Comparison of ENCODE assay signal across 7 mouse cellular contexts in the genomic region with DNA sequence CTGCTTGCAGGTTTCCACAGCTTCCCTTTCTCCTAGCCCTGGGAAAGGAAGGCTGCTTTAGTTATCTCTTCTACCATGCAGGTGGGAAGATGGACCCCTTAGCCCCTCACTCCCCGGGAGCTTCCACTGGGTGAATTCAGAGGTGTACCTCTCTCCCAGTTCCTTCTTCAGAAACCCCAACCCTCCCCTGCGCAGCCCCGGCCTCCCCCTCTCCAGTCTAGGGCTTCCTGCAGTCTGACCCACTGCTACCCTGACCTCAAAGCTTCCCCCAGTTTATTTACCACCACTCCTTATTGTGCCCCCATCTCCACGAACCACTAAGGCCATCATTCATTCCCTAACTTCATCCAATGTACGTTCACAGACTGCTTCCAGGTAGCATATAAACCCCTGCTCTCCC. TPM values are rescaled to one million over a fixed set of nuclear protein-coding genes. Genes with fewer than 3 reads are reported as not detected.
DNase-seq lines count a peak whose midpoint lies in the region; ATAC-seq and TF ChIP-seq lines count a peak whose summit lies in the region.

No protein-coding gene starts in this region.

- ATAC-seq in lung, embryonic 16.5 days (ENCODE audit: low read depth) = no peak
- no peak for ATAC-seq in forebrain, embryonic 12.5 days (ENCODE audit: low FRiP score)
- ATAC-seq in limb, embryonic 11.5 days (ENCODE audit: insufficient number of reproducible peaks, low FRiP score, low TSS enrichment, low read depth) = no peak
- no peak for ATAC-seq in CD4-positive, CD25-positive, alpha-beta regulatory T cell, adult 4 months

- DNase-seq in lung, postnatal 25 days (ENCODE audit: low spot score) = no peak
- DNase-seq in limb, embryonic 11.5 days (ENCODE audit: low spot score) = peak; percentile 28
- no peak for DNase-seq in urinary bladder, postnatal 36 days (ENCODE audit: low spot score in 2 of 2)

- WGBS in lung, embryonic 16.5 days = 9% methylated on average over 5 of the region's 5 CpGs
- 8% methylated on average over 5 of the region's 5 CpGs for WGBS in forebrain, embryonic 12.5 days
- WGBS in limb, embryonic 11.5 days = 7% methylated on average over 5 of the region's 5 CpGs
- WGBS in small intestine, adult 2 months = 25% methylated on average over 5 of the region's 5 CpGs

- peaks cover 46% of the 10 kb centered on the region for H3K4me1 ChIP-seq in lung, embryonic 16.5 days (replicated peaks; ENCODE audit: control insufficient read depth, insufficient read depth, low read length)
- H3K4me1 ChIP-seq in forebrain, embryonic 12.5 days = peaks cover 59% of the 10 kb centered on the region
- H3K4me1 ChIP-seq in limb, embryonic 11.5 days (ENCODE audit: control insufficient read depth, insufficient read depth, low read length) = peaks cover 44% of the 10 kb centered on the region
- H3K4me1 ChIP-seq in small intestine, adult 2 months (ENCODE audit: control insufficient read depth, insufficient read depth, insufficient read length, low read length) = peaks cover 10% of the 10 kb centered on the region

- no peaks in the 10 kb centered on the region for H3K36me3 ChIP-seq in lung, embryonic 16.5 days (ENCODE audit: control insufficient read depth, insufficient read depth, low read length)
- peaks cover under 1% of the 10 kb centered on the region; the same call in 1 of the 2 replicates for H3K36me3 ChIP-seq in forebrain, embryonic 12.5 days (replicated peaks)
- no peaks in the 10 kb centered on the region for H3K36me3 ChIP-seq in limb, embryonic 11.5 days (ENCODE audit: control insufficient read depth, insufficient read depth, low read length)
- no peaks in the 10 kb centered on the region for H3K36me3 ChIP-seq in small intestine, adult 2 months (ENCODE audit: control insufficient read depth, insufficient read depth, low read length)

- no peaks in the 10 kb centered on the region for H3K9me3 ChIP-seq in lung, embryonic 16.5 days (ENCODE audit: control insufficient read depth, low read length)
- H3K9me3 ChIP-seq in forebrain, embryonic 12.5 days = no peaks in the 10 kb centered on the region
- H3K9me3 ChIP-seq in limb, embryonic 11.5 days (ENCODE audit: control insufficient read depth, low read length) = no peaks in the 10 kb centered on the region

- peak overlapping the region; percentile 63 for H3K4me3 ChIP-seq in lung, embryonic 16.5 days (ENCODE audit: low read length)
- peak overlapping the region; percentile 72 for H3K4me3 ChIP-seq in forebrain, embryonic 12.5 days (replicated peaks)
- H3K4me3 ChIP-seq in limb, embryonic 11.5 days (ENCODE audit: low read depth, low read length) = peak overlapping the region; percentile 82
- H3K4me3 ChIP-seq in small intestine, adult 2 months (ENCODE audit: low read depth, low read length) = peak overlapping the region; percentile 75

- TF ChIP-seq CTCF in small intestine, adult 2 months (IDR thresholded peaks at IDR 0.05; ENCODE audit: extremely low read depth, insufficient read length, insufficient replicate concordance, low read depth, low read length) = no peak

- H3K9ac ChIP-seq in lung, embryonic 16.5 days (ENCODE audit: low read length) = peak overlapping the region; percentile 46
- H3K9ac ChIP-seq in forebrain, embryonic 12.5 days = peak overlapping the region; percentile 80
- H3K9ac ChIP-seq in limb, embryonic 11.5 days (ENCODE audit: low read length) = peak overlapping the region; percentile 92; the same call in 1 of the 2 replicates

- H3K27ac ChIP-seq in lung, embryonic 16.5 days (ENCODE audit: low read length) = no peak overlapping the region
- no peak overlapping the region for H3K27ac ChIP-seq in forebrain, embryonic 12.5 days
- H3K27ac ChIP-seq in limb, embryonic 11.5 days (replicated peaks; ENCODE audit: low read depth, low read length) = 0 out of 2 replicates have a peak overlapping the region, but pooled peaks have one; percentile 30
- H3K27ac ChIP-seq in small intestine, adult 2 months (ENCODE audit: insufficient read depth, low read depth, low read length) = no peak overlapping the region

- no peak for TF ChIP-seq POLR2A in small intestine, adult 2 months (IDR thresholded peaks at IDR 0.05; ENCODE audit: low read depth, low read length)

- H3K27me3 ChIP-seq in lung, embryonic 16.5 days (ENCODE audit: control insufficient read depth, insufficient read depth, low read depth, low read length) = no peaks in the 10 kb centered on the region
- peaks cover 22% of the 10 kb centered on the region for H3K27me3 ChIP-seq in forebrain, embryonic 12.5 days
- no peaks in the 10 kb centered on the region for H3K27me3 ChIP-seq in limb, embryonic 11.5 days (ENCODE audit: control insufficient read depth, insufficient read depth, low read length)
- H3K27me3 ChIP-seq in small intestine, adult 2 months (ENCODE audit: control insufficient read depth, insufficient read depth, low read length) = peaks cover 5% of the 10 kb centered on the region

- peak overlapping the region; percentile 87 for H3K4me2 ChIP-seq in lung, embryonic 16.5 days (ENCODE audit: low read depth, low read length)
- peak overlapping the region; percentile 94 for H3K4me2 ChIP-seq in forebrain, embryonic 12.5 days
- peak overlapping the region; percentile 77 for H3K4me2 ChIP-seq in limb, embryonic 11.5 days (ENCODE audit: low read depth, severe bottlenecking)

RNA-seq across cellular contexts. Expression of gene Grasp, which starts 0.4 kb away (rescaled TPM):
- 5.6 and 6.1 TPM in 2 replicates for polyA plus RNA-seq in lung, embryonic 16.5 days (2015; fragmentation: Nextera tagmentation; extraction: Ambion mirVana)
- 4.1 and 4.7 TPM in 2 replicates for polyA plus RNA-seq in forebrain, embryonic 12.5 days (2016; fragmentation: Nextera tagmentation; extraction: Ambion mirVana)
- 6.7 and 7.7 TPM in 2 replicates for polyA plus RNA-seq in limb, embryonic 11.5 days (2014; fragmentation: Nextera tagmentation; extraction: Ambion mirVana)
- polyA plus RNA-seq in small intestine, adult 2 months (2012; rRNA removed) = 7.3 and 8.5 TPM in 2 replicates
- under 1 TPM in 1 of 2 experiments, not detected in 1; 0.47 TPM for polyA plus RNA-seq in CD4-positive, CD25-positive, alpha-beta regulatory T cell, adult 4 months (2017; shearing (Covaris generic))

RNA-seq across cellular contexts. Expression of gene Nr4a1, which starts 30.5 kb away (rescaled TPM):
- polyA plus RNA-seq in lung, embryonic 16.5 days (2015; fragmentation: Nextera tagmentation; extraction: Ambion mirVana) = 10.8 and 11.5 TPM in 2 replicates
- polyA plus RNA-seq in forebrain, embryonic 12.5 days (2016; fragmentation: Nextera tagmentation; extraction: Ambion mirVana) = 2.9 and 3.6 TPM in 2 replicates
- polyA plus RNA-seq in limb, embryonic 11.5 days (2014; fragmentation: Nextera tagmentation; extraction: Ambion mirVana) = 3.5 and 4.0 TPM in 2 replicates
- 6.5 and 9.7 TPM in 2 replicates for polyA plus RNA-seq in small intestine, adult 2 months (2012; rRNA removed)
- 100 to 1,000 TPM in 1 of 2 experiments, 10 to 100 TPM in 1; 57.3 to 120 TPM for polyA plus RNA-seq in CD4-positive, CD25-positive, alpha-beta regulatory T cell, adult 4 months (2017; shearing (Covaris generic))

RNA-seq across cellular contexts. Expression of gene Acvr1b, which starts 49.7 kb away (rescaled TPM):
- 6.8 and 7.9 TPM in 2 replicates for polyA plus RNA-seq in lung, embryonic 16.5 days (2015; fragmentation: Nextera tagmentation; extraction: Ambion mirVana)
- 14.5 and 18.4 TPM in 2 replicates for polyA plus RNA-seq in forebrain, embryonic 12.5 days (2016; fragmentation: Nextera tagmentation; extraction: Ambion mirVana)
- 8.0 and 9.4 TPM in 2 replicates for polyA plus RNA-seq in limb, embryonic 11.5 days (2014; fragmentation: Nextera tagmentation; extraction: Ambion mirVana)
- 21.5 and 46.0 TPM in 2 replicates for polyA plus RNA-seq in small intestine, adult 2 months (2012; rRNA removed)
- polyA plus RNA-seq in CD4-positive, CD25-positive, alpha-beta regulatory T cell, adult 4 months (2017; shearing (Covaris generic)) = 1 to 10 TPM; 4.0 to 5.4 TPM
